Mouse (Mus musculus): ENCODE results near the gene Zfp511. TPM values are rescaled to one million over a fixed set of nuclear protein-coding genes. Genes with fewer than 3 reads are reported as not detected.

Zfp511 gene
- total RNA-seq, 2 experiments from 2014 or later = 23.7 to 30.7 TPM

Small RNA genes within 50 kb of the gene (microRNA-seq; reads per million reads assigned to microRNA genes)
- gene Mir7062 = 1.1 to 1.8 reads per million in 2 experiments

Other genes with a start within 250 kb of the Zfp511 start
- 10 to 100 TPM; 47.9 to 49.6 TPM for gene Adgra1, start 202.2 kb upstream of the Zfp511 start, total RNA-seq (2021)
- gene Kndc1, start 141.7 kb upstream of the Zfp511 start, total RNA-seq (2021) = 10 to 100 TPM; 87.3 to 88.1 TPM
- gene Utf1, start 92.6 kb upstream of the Zfp511 start, total RNA-seq (2021) = not detected
- under 1 TPM; 0.72 to 0.78 TPM for gene 6430531B16Rik, start 57.6 kb upstream of the Zfp511 start, total RNA-seq (2021)
- gene Adam8, start 43.8 kb upstream of the Zfp511 start, total RNA-seq (2021) = 1 to 10 TPM; 5.7 to 6.9 TPM
- gene Tubgcp2, start 278 bp downstream of the Zfp511 start, total RNA-seq (2021) = 10 to 100 TPM; 34.8 to 36.3 TPM
- under 1 TPM in 1 of 2 experiments, not detected in 1; 0.18 TPM for gene Msx3, start 12.7 kb downstream of the Zfp511 start, total RNA-seq (2021)
- gene Caly, start 46.2 kb downstream of the Zfp511 start, total RNA-seq (2021) = 100 to 1,000 TPM; 242 to 255 TPM
- gene Prap1, start 57.0 kb downstream of the Zfp511 start, total RNA-seq (2021) = not detected
- 10 to 100 TPM; 47.0 to 50.7 TPM for gene Fuom, start 66.0 kb downstream of the Zfp511 start, total RNA-seq (2021)
- 1 to 10 TPM; 3.0 to 3.4 TPM for gene Paox, start 79.4 kb downstream of the Zfp511 start, total RNA-seq (2021)
- 10 to 100 TPM; 60.2 to 61.0 TPM for gene Echs1, start 80.1 kb downstream of the Zfp511 start, total RNA-seq (2021)
- 10 to 100 TPM; 23.0 to 27.3 TPM for gene Mtg1, start 101.2 kb downstream of the Zfp511 start, total RNA-seq (2021)
- 100 to 1,000 TPM; 165 to 170 TPM for gene Sprn, start 118.5 kb downstream of the Zfp511 start, total RNA-seq (2021)
- gene Olfr522, start 128.4 kb downstream of the Zfp511 start, total RNA-seq (2021) = not detected
- under 1 TPM; 0.10 to 0.18 TPM for gene Olfr523, start 136.8 kb downstream of the Zfp511 start, total RNA-seq (2021)
- gene Olfr524, start 169.6 kb downstream of the Zfp511 start, total RNA-seq (2021) = not detected
- gene Cd163l1, start 181.9 kb downstream of the Zfp511 start, total RNA-seq (2021) = under 1 TPM; 0.43 to 0.70 TPM
- gene 5830411N06Rik, start 210.9 kb downstream of the Zfp511 start, total RNA-seq (2021) = under 1 TPM; 0.17 to 0.18 TPM

Measured in layer of hippocampus, postnatal 36 days (tissue).